Mouse (Mus musculus) ovary, adult 18-20 months (tissue): ENCODE data around the gene Tmem171.

Experiments used
- DNase-seq: peaks from one replicate; pipeline ENCODE4 v3.0.0; 2022; ENCODE audit warnings: low spot score, mixed read lengths

Gene Tmem171

GRCm38 (mm10) chr13:98638507-98639166, 56.0 kb downstream of the Tmem171 start:
- DNase-seq: no peak

GRCm38 (mm10) chr13:98637145-98637544, 57.5 kb downstream of the Tmem171 start, which contains the start of gene Tmem174:
Tmem174 (minus strand) TSS chr13:98637410.
- no peak for DNase-seq

GRCm38 (mm10) chr13:98636571-98636970, 58.1 kb downstream of the Tmem171 start:
- DNase-seq: no peak
